Mouse (Mus musculus) embryonic fibroblast, embryonic 13.5 days (primary cell): ENCODE data around the gene Sirt3.

Experiments used
- CTCF ChIP-seq: IDR thresholded peaks from 2 replicates; pipeline ENCODE4 v1.5.1; 2011; ENCODE audit warnings: mild to moderate bottlenecking, control low read depth, low read length, moderate library complexity, borderline replicate concordance; ENCODE audit not compliant: insufficient read depth
- POLR2A ChIP-seq: IDR thresholded peaks from 2 replicates; pipeline ENCODE4 v1.6.1; 2011; ENCODE audit warnings: low read depth, mild to moderate bottlenecking, control low read depth, low read length, moderate library complexity

DNA sequence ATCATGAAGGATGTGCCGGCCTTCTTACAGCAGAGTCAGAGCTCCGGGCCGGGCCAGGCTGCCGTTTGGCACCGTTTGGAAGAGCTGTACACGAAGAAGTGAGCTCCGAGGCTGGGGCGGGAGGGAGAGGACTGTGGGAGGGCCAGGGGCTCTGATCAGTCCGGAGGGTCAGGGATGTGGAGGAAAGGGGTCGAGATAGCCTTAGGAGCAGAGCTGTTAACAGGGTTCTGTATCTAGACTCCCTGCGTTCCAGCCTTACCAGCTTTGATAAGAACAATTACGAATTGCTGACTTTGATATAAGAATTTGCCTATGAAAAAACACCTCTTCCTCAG lies 327 bp upstream of the Sirt3 start:
- no peak for TF ChIP-seq CTCF
- no peak for TF ChIP-seq POLR2A
